Mouse (Mus musculus): ENCODE data around the gene Wdr83. TPM values are rescaled to one million over a fixed set of nuclear protein-coding genes. Genes with fewer than 3 reads are reported as not detected.
A peak's percentile ranks its signal among the peaks of the same experiment; 100 is the strongest.

Gene Wdr83
- polyA plus RNA-seq, 1 experiment from 2014 or later, result 57.9 TPM

DNA sequence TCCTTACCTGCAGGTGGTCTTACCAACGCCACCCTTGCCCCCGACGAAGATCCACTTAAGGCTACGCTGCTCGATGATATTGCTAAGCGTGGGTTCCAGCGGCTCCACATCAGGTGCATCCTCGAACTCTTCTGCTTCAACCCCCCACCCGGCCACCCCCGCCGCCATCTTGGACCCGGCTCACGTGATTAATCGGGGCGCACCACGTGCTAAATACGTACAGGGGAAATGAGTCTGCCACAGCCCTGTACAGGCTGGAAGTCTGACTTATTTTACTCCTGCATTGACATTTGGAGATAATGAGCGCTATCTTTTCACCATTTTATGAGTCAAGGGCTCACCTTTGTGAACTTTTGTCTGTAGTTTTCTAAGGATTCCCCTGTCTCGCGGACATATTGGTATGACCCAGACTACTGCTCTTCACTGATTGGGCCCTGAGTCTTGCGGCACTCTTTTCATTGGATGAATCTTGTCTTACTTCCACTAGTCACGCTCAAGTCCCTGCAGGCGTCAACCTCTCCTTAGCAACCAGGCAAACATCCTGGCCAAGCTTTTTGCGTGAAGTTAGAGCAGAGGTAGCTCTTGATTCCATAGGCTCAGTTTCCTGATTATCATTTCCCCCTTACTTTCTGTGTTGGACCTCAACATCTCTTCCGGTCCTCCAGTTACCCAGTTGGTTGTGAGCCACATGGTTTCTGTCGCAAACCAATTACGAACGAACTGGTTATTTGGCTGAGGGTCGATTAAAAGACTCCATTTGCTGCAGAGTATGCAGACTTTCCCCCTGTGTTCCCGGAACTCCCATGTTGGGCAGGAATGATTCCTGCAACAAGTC, 55.8 kb downstream of the Wdr83 start, which contains the start of gene Asna1:
Asna1 (minus strand) TSS at position 184 of the 835 bp plus-strand sequence.
- ATAC-seq, result peak; percentile 89
- Histone ChIP-seq H3K4me1 (ENCODE audit: control insufficient read depth, insufficient read depth, low read length) (peaks cover 34% of the 10 kb centered on the region), H3K27me3 (ENCODE audit: control insufficient read depth, insufficient read depth, low read depth, low read length) (no peaks in the 10 kb centered on the region), H3K4me2 (ENCODE audit: low read length) (peak within 1 kb of the TSS; percentile 60), H3K27ac (ENCODE audit: low read length) (peak within 1 kb of the TSS; percentile 75), H3K9me3 (replicated peaks; ENCODE audit: control insufficient read depth, low read length, poor library complexity, severe bottlenecking) (no peaks in the 10 kb centered on the region), H3K36me3 (ENCODE audit: control insufficient read depth, insufficient read depth, low read length) (peaks cover 9% of the 10 kb centered on the region), H3K9ac (ENCODE audit: low read depth, low read length) (peak within 1 kb of the TSS; percentile 72), H3K4me3 (ENCODE audit: low read depth, low read length) (peak within 1 kb of the TSS; percentile 95)
- WGBS, result 6% methylated on average over 30 of the region's 30 CpGs

Small RNA genes lying within 50 kb of the gene (microRNA-seq; reads per million reads assigned to microRNA genes)
- gene Gm23388 (0.69 reads per million), gene Mir7070 (1.0 reads per million)

Other genes with a start within 250 kb of the Wdr83 start
- gene Gadd45gip1, start 249.8 kb downstream of the Wdr83 start, polyA plus RNA-seq (2015; fragmentation: Nextera tagmentation; extraction: Ambion mirVana), result 35.0 and 37.4 TPM in 2 replicates
- gene Rad23a, start 240.6 kb downstream of the Wdr83 start, polyA plus RNA-seq (2015; fragmentation: Nextera tagmentation; extraction: Ambion mirVana), result 80.7 and 85.6 TPM in 2 replicates
- 662 and 691 TPM in 2 replicates for gene Calr, start 234.4 kb downstream of the Wdr83 start, polyA plus RNA-seq (2015; fragmentation: Nextera tagmentation; extraction: Ambion mirVana)
- gene Farsa, start 224.3 kb downstream of the Wdr83 start, polyA plus RNA-seq (2015; fragmentation: Nextera tagmentation; extraction: Ambion mirVana), result 108 and 113 TPM in 2 replicates
- gene Syce2, start 209.2 kb downstream of the Wdr83 start, polyA plus RNA-seq (2015; fragmentation: Nextera tagmentation; extraction: Ambion mirVana), result 27.7 and 33.2 TPM in 2 replicates
- 33.4 and 36.9 TPM in 2 replicates for gene Gcdh, start 187.4 kb downstream of the Wdr83 start, polyA plus RNA-seq (2015; fragmentation: Nextera tagmentation; extraction: Ambion mirVana)
- gene Klf1, start 179.4 kb downstream of the Wdr83 start, polyA plus RNA-seq (2015; fragmentation: Nextera tagmentation; extraction: Ambion mirVana), result 0.28 and 0.98 TPM in 2 replicates
- 5.0 and 6.1 TPM in 2 replicates for gene Dnase2a, start 172.7 kb downstream of the Wdr83 start, polyA plus RNA-seq (2015; fragmentation: Nextera tagmentation; extraction: Ambion mirVana)
- 85.7 and 86.1 TPM in 2 replicates for gene Mast1, start 143.9 kb downstream of the Wdr83 start, polyA plus RNA-seq (2015; fragmentation: Nextera tagmentation; extraction: Ambion mirVana)
- 2.8 and 3.3 TPM in 2 replicates for gene Rtbdn, start 134.3 kb downstream of the Wdr83 start, polyA plus RNA-seq (2015; fragmentation: Nextera tagmentation; extraction: Ambion mirVana)
- not detected in 2 replicates for gene Gm49661, start 111.9 kb downstream of the Wdr83 start, polyA plus RNA-seq (2015; fragmentation: Nextera tagmentation; extraction: Ambion mirVana)
- gene Prdx2, start 111.7 kb downstream of the Wdr83 start, polyA plus RNA-seq (2015; fragmentation: Nextera tagmentation; extraction: Ambion mirVana), result 1,134 and 1,161 TPM in 2 replicates
- gene Rnaseh2a, start 111.5 kb downstream of the Wdr83 start, polyA plus RNA-seq (2015; fragmentation: Nextera tagmentation; extraction: Ambion mirVana), result 47.9 and 51.3 TPM in 2 replicates
- gene Junb, start 102.6 kb downstream of the Wdr83 start, polyA plus RNA-seq (2015; fragmentation: Nextera tagmentation; extraction: Ambion mirVana), result 5.3 TPM in 2 replicates
- 39.3 and 43.8 TPM in 2 replicates for gene Hook2, start 90.7 kb downstream of the Wdr83 start, polyA plus RNA-seq (2015; fragmentation: Nextera tagmentation; extraction: Ambion mirVana)
- not detected in 2 replicates for gene Best2, start 66.8 kb downstream of the Wdr83 start, polyA plus RNA-seq (2015; fragmentation: Nextera tagmentation; extraction: Ambion mirVana)
- 148 and 149 TPM in 2 replicates for gene Asna1, start 56.0 kb downstream of the Wdr83 start, polyA plus RNA-seq (2015; fragmentation: Nextera tagmentation; extraction: Ambion mirVana)
- gene Trir, start 54.5 kb downstream of the Wdr83 start, polyA plus RNA-seq (2015; fragmentation: Nextera tagmentation; extraction: Ambion mirVana), result 114 and 120 TPM in 2 replicates
- gene Tnpo2, start 44.4 kb downstream of the Wdr83 start, polyA plus RNA-seq (2015; fragmentation: Nextera tagmentation; extraction: Ambion mirVana), result 65.1 and 73.5 TPM in 2 replicates
- gene Fbxw9, start 21.3 kb downstream of the Wdr83 start, polyA plus RNA-seq (2015; fragmentation: Nextera tagmentation; extraction: Ambion mirVana), result 79.5 and 93.5 TPM in 2 replicates
- 1.7 and 3.3 TPM in 2 replicates for gene Gm5741, start 13.3 kb downstream of the Wdr83 start, polyA plus RNA-seq (2015; fragmentation: Nextera tagmentation; extraction: Ambion mirVana)
- gene Dhps, start 9.5 kb downstream of the Wdr83 start, polyA plus RNA-seq (2015; fragmentation: Nextera tagmentation; extraction: Ambion mirVana), result 114 and 120 TPM in 2 replicates
- gene Wdr83os, start 566 bp downstream of the Wdr83 start, polyA plus RNA-seq (2015; fragmentation: Nextera tagmentation; extraction: Ambion mirVana), result 129 and 133 TPM in 2 replicates
- 18.1 and 18.2 TPM in 2 replicates for gene Man2b1, start 2.0 kb upstream of the Wdr83 start, polyA plus RNA-seq (2015; fragmentation: Nextera tagmentation; extraction: Ambion mirVana)
- gene Zfp791, start 41.8 kb upstream of the Wdr83 start, polyA plus RNA-seq (2015; fragmentation: Nextera tagmentation; extraction: Ambion mirVana), result 4.6 and 5.3 TPM in 2 replicates
- gene Cks1brt, start 70.6 kb upstream of the Wdr83 start, polyA plus RNA-seq (2015; fragmentation: Nextera tagmentation; extraction: Ambion mirVana), result not detected in 2 replicates
- gene Olfr371, start 144.7 kb upstream of the Wdr83 start, polyA plus RNA-seq (2015; fragmentation: Nextera tagmentation; extraction: Ambion mirVana), result not detected in 2 replicates
- gene Orc6, start 218.3 kb upstream of the Wdr83 start, polyA plus RNA-seq (2015; fragmentation: Nextera tagmentation; extraction: Ambion mirVana), result 65.0 and 67.1 TPM in 2 replicates
- gene Vps35, start 218.5 kb upstream of the Wdr83 start, polyA plus RNA-seq (2015; fragmentation: Nextera tagmentation; extraction: Ambion mirVana), result 189 and 193 TPM in 2 replicates